Mouse (Mus musculus) erythroblast, embryonic 14.5 days (primary cell): ENCODE data around the gene Cog3.

Source experiments
- GATA1 ChIP-seq: IDR thresholded peaks from 2 replicates; pipeline ENCODE4 v1.6.1; 2012; ENCODE audit warnings: low read length, inconsistent platforms, mixed read lengths
- TAL1 ChIP-seq: IDR thresholded peaks from 3 replicates; pipeline ENCODE4 v1.6.1; 2012; ENCODE audit warnings: low read length, inconsistent platforms, mixed read lengths

GRCm38 (mm10) chr14:75786868-75787793, 32.8 kb upstream of the Cog3 start, which contains the start of gene Slc25a30:
- no peak for TF ChIP-seq TAL1
- TF ChIP-seq GATA1: no peak
